Mouse (Mus musculus) kidney, embryonic 16.5 days (tissue): ENCODE data around the gene Mllt11. TPM values are rescaled to one million over a fixed set of nuclear protein-coding genes. Genes with fewer than 3 reads are reported as not detected.
A peak's percentile ranks its signal among the peaks of the same experiment; 100 is the strongest.

ENCODE experiments used
- ATAC-seq: fragments of 200-750 bp; cut with Nextera tagmentation; 2 replicates; pipeline ENCODE4 v1.8.0; 2017; ENCODE audit warnings: moderate TSS enrichment; ENCODE audit not compliant: low FRiP score, low TSS enrichment
- H3K27ac ChIP-seq: fragments of 300-500 bp; sonication (generic); 2 replicates; pipeline ENCODE4 v1.5.1; 2014; ENCODE audit warnings: low read length
- H3K27me3 ChIP-seq: fragments of 300-500 bp; sonication (generic); 2 replicates; pipeline ENCODE4 v1.6.1; 2014; ENCODE audit warnings: low read length, control low read depth, mixed read lengths; ENCODE audit not compliant: insufficient read depth
- H3K36me3 ChIP-seq: fragments of 300-500 bp; sonication (generic); 2 replicates; pipeline ENCODE4 v1.6.1; 2014; ENCODE audit warnings: low read length, control low read depth, mixed read lengths; ENCODE audit not compliant: insufficient read depth
- H3K4me1 ChIP-seq: fragments of 300-500 bp; sonication (generic); 2 replicates; pipeline ENCODE4 v1.6.1; 2014; ENCODE audit warnings: low read length, control low read depth, mixed read lengths; ENCODE audit not compliant: insufficient read depth
- H3K4me2 ChIP-seq: fragments of 300-500 bp; sonication (generic); replicated peaks from 2 replicates; pipeline ENCODE4 v1.6.1; 2014; ENCODE audit warnings: low read depth, low read length
- H3K4me3 ChIP-seq: fragments of 300-500 bp; sonication (generic); 2 replicates; pipeline ENCODE4 v1.5.1; 2014; ENCODE audit warnings: mild to moderate bottlenecking, low read length
- H3K9ac ChIP-seq: fragments of 300-500 bp; sonication (generic); replicated peaks from 2 replicates; pipeline ENCODE4 v1.6.1; 2014; ENCODE audit warnings: low read length
- H3K9me3 ChIP-seq: fragments of 300-500 bp; sonication (generic); 2 replicates; pipeline ENCODE4 v1.6.1; 2016; ENCODE audit warnings: low read length, control low read depth
- WGBS: fragments of 180-500 bp; shearing (Covaris S2); extraction: QIAGEN DNeasy Blood & Tissue Kit; methylation state at CpG from one replicate; pipeline ENCODE4 v1.1.7; 2014; 5-methylcytosine and 5-hydroxymethylcytosine counted together
- polyA plus RNA-seq: library from polyadenylated mRNA; unstranded; fragments of >200 nt; fragmentation: Nextera tagmentation; extraction: Ambion mirVana; gene quantifications from 2 replicates; pipeline ENCODE4 v1.2.1, GENCODE M21; 2015

Mllt11 gene
- polyA plus RNA-seq, 1 experiment from 2014 or later = 14.0 TPM

DNA sequence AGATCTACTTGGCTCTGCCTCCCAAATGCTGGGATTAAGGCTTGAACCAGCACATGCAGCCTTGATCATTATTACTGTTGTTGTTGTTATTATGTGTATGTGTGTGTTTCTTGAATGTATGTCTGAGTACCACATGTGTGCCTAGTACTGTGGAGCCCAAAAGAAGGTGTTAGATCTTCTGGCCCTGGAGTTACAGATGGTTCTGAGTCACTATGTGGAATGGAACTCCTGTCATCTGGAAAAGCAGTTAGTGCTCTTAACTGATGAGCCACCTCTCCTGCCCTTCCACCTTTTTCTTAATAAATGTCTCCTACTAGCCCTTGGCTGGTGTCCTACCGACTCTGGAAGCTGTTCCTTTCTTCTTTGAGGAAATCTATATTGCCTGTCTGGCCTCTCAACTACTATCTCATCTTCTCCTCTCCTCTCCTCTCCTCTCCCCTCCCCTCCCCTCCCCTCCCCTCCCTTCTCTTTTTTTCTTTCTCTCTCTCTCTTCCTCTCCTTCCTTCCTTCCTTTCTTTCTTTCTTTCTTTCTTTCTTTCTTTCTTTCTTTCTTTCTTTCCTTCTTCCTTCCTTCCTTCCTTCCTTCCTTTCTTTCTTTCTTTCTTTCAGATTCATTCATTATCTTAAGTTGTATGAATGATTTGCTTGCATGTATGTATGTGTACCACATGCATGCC is 15.8 kb upstream of the Mllt11 start:
- H3K4me2 ChIP-seq = no peak overlapping the region
- peaks cover 3% of the 10 kb centered on the region; the same call in 1 of the 2 replicates for H3K4me1 ChIP-seq
- no peak for ATAC-seq
- no peak overlapping the region for H3K4me3 ChIP-seq
- H3K9me3 ChIP-seq = no peaks in the 10 kb centered on the region
- H3K27ac ChIP-seq = no peak overlapping the region
- H3K27me3 ChIP-seq = no peaks in the 10 kb centered on the region
- 57% methylated on average over 1 of the region's 1 CpGs for WGBS
- peaks cover 12% of the 10 kb centered on the region; the same call in 1 of the 2 replicates for H3K36me3 ChIP-seq
- no peak overlapping the region for H3K9ac ChIP-seq

GRCm38 (mm10) chr3:95246465-95247231 is 14.7 kb upstream of the Mllt11 start:
- ATAC-seq = no peak
- no peaks in the 10 kb centered on the region for H3K9me3 ChIP-seq
- no peak overlapping the region for H3K9ac ChIP-seq
- H3K27ac ChIP-seq = no peak overlapping the region
- H3K4me1 ChIP-seq = peaks cover 3% of the 10 kb centered on the region; the same call in 1 of the 2 replicates
- WGBS = 83% methylated on average over 5 of the region's 5 CpGs
- no peak overlapping the region for H3K4me2 ChIP-seq
- H3K27me3 ChIP-seq = no peaks in the 10 kb centered on the region
- H3K4me3 ChIP-seq = no peak overlapping the region
- 0 out of 2 replicates have a peak, but pooled peaks cover 10% of the 10 kb centered on the region for H3K36me3 ChIP-seq

DNA sequence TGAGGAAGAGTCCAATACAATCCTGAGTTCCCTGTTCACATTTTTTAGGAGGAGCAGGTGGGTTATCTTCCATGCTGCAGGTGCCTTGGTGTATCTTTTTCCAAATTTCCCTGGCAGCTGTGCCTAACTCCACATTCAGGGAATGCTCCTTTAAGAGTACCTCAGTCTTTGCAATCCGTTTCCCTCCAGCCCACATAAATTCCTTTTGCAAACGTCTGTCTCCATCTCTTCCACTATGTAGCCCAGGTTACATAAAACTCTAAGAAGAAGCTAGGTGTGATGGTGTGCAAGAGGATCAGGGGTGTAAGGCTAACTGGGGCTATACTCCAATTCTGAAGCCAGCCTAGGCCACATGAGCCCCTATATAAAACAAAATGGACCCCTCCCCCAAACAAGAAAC is 11.1 kb upstream of the Mllt11 start:
- peaks cover 14% of the 10 kb centered on the region for H3K36me3 ChIP-seq
- WGBS = 64% methylated on average over 2 of the region's 2 CpGs
- H3K4me2 ChIP-seq = no peak overlapping the region
- no peak for ATAC-seq
- H3K9me3 ChIP-seq = no peaks in the 10 kb centered on the region
- H3K9ac ChIP-seq = no peak overlapping the region
- H3K4me1 ChIP-seq = no peaks in the 10 kb centered on the region
- no peaks in the 10 kb centered on the region for H3K27me3 ChIP-seq
- H3K27ac ChIP-seq = no peak overlapping the region
- H3K4me3 ChIP-seq = no peak overlapping the region

- H3K36me3 ChIP-seq = peaks cover 19% of the 10 kb centered on the region
- no peaks in the 10 kb centered on the region for H3K27me3 ChIP-seq
- H3K9me3 ChIP-seq = no peaks in the 10 kb centered on the region
- no peak for ATAC-seq
- H3K4me3 ChIP-seq = no peak within 1 kb of the TSS
- no peak within 1 kb of the TSS for H3K27ac ChIP-seq
- peak within 1 kb of the TSS; percentile 24 for H3K4me2 ChIP-seq
- H3K4me1 ChIP-seq = no peaks in the 10 kb centered on the region
- 81% methylated on average over 7 of the region's 7 CpGs for WGBS
- H3K9ac ChIP-seq = peak within 1 kb of the TSS; percentile 12; the same call in 1 of the 2 replicates
Observed at GRCm38 (mm10) chr3:95241498-95241897, 9.5 kb upstream of the Mllt11 start, which contains the start of gene Gm128. Gm128 (minus strand) TSS chr3:95241598.

- Histone ChIP-seq H3K4me1 (no peaks in the 10 kb centered on the region), H3K27me3 (no peaks in the 10 kb centered on the region), H3K9ac (peak overlapping the region; percentile 12; the same call in 1 of the 2 replicates), H3K27ac (no peak overlapping the region), H3K36me3 (peaks cover 19% of the 10 kb centered on the region), H3K9me3 (no peaks in the 10 kb centered on the region), H3K4me2 (peak overlapping the region; percentile 24), H3K4me3 (no peak overlapping the region)
- 27% methylated on average over 17 of the region's 17 CpGs for WGBS
- ATAC-seq = peak; percentile 50
Observed at GRCm38 (mm10) chr3:95240900-95241299, 8.9 kb upstream of the Mllt11 start.

- 85% methylated on average over 12 of the region's 12 CpGs for WGBS
- H3K9ac ChIP-seq = no peak overlapping the region
- H3K4me3 ChIP-seq = no peak overlapping the region
- no peak for ATAC-seq
- H3K4me1 ChIP-seq = no peaks in the 10 kb centered on the region
- no peaks in the 10 kb centered on the region for H3K27me3 ChIP-seq
- no peak overlapping the region for H3K4me2 ChIP-seq
- H3K9me3 ChIP-seq = no peaks in the 10 kb centered on the region
- peaks cover 19% of the 10 kb centered on the region for H3K36me3 ChIP-seq
- H3K27ac ChIP-seq = no peak overlapping the region
Observed at GRCm38 (mm10) chr3:95239971-95240370, 8.0 kb upstream of the Mllt11 start.

DNA sequence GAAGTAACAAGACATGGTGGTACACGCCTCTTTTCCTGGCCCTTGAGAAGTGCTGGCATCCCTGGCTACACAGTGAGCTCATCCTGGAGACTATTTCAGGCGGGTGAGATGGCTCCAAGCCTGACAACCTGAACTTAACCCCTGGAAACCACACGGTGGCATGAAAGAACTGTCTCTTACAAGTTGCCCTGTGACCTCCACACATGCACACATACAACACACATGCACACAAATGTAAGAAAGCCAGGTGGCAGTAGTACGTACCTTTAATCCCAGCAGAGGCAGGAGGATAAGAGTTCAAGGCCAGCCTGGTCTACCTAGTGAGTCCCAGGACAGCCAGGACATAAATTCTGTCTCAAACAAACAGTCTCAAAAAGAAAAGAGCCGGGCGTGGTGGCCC is 7.1 kb upstream of the Mllt11 start:
- no peak overlapping the region for H3K4me3 ChIP-seq
- H3K27me3 ChIP-seq = no peaks in the 10 kb centered on the region
- H3K27ac ChIP-seq = no peak overlapping the region
- no peaks in the 10 kb centered on the region for H3K4me1 ChIP-seq
- H3K4me2 ChIP-seq = no peak overlapping the region
- no peak for ATAC-seq
- H3K9ac ChIP-seq = no peak overlapping the region
- H3K9me3 ChIP-seq = no peaks in the 10 kb centered on the region
- H3K36me3 ChIP-seq = peaks cover 26% of the 10 kb centered on the region
- 88% methylated on average over 6 of the region's 6 CpGs for WGBS

DNA sequence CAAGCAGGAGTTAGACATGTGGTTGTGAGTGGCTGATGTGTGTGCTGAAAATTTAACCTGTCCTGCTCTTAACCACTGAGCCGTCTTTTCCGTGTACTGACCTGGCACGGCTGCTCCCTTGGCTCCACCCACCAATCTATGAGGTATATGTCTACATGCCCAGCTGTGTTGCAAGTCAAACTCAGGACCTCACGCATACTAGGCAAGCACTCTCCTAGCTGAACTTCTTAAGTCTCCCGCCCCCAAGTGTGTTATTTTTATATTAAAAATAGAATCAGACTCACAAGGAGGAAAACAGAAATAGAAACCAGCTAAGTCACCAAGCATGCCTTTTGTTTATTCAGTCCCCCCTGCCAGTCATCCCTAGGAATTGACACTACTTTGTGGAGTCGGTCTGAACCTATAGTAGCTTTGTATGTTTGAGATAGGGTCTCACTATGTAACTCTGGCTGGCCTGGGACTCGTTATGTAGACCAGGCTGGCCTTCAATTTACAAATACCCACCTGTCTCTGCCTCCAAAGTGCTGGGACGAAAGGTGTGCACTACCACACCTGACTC is 5.6 kb upstream of the Mllt11 start:
- H3K9ac ChIP-seq = no peak overlapping the region
- H3K4me2 ChIP-seq = no peak overlapping the region
- 87% methylated on average over 8 of the region's 8 CpGs for WGBS
- H3K9me3 ChIP-seq = no peaks in the 10 kb centered on the region
- H3K4me1 ChIP-seq = no peaks in the 10 kb centered on the region; the same call in 1 of the 2 replicates
- no peaks in the 10 kb centered on the region for H3K27me3 ChIP-seq
- H3K4me3 ChIP-seq = no peak overlapping the region
- peaks cover 39% of the 10 kb centered on the region for H3K36me3 ChIP-seq
- no peak overlapping the region for H3K27ac ChIP-seq
- no peak for ATAC-seq

DNA sequence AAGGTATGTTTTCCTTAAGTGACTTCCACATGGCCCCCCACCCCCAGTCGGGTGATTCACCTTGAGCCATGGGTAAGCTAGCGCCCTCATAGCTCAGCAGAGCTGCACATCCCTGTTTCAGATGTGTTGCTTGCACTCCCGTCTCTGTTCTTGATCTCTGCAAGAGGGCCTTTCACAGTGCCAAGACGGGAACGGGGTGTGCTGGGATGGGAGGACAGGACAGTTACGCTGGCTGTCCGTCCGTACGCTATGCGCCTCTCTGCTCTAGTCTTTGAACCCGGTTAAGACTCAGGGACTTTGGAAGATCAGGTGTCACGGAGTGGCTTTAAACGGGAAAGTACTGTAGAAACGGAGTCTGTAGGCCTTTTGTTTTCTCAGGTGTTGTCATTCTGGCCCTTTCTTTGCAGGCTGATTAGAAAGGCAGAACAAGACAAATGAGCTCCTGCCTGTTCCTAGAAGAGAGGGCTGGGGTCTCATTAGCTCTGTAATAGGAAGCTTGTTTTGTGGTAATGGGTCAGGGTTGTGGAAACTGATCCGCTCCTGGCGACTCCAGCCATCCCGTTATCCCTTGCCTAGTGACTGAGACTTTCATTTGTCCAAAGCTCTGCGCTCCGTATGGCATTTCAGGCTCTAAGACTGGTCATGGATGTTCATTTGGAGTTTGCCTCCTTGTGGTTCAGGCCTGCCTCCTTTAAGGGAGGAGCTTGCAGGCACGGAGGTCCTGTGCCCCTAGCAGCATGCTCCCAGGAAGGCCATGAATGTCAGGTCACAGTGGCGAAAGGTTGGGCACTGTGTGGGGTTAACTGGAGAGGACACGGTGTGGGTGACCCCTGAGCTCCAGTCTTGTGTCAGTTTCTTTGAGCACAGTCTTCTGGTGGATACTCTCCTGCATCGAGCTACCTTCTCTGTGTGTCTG is 3.7 kb upstream of the Mllt11 start:
- ATAC-seq = peak; percentile 40

More for the DNA sequence above, 3.7 kb upstream of the Mllt11 start:
- H3K9me3 ChIP-seq = no peaks in the 10 kb centered on the region
- no peak overlapping the region for H3K4me3 ChIP-seq
- H3K9ac ChIP-seq = no peak overlapping the region
- no peaks in the 10 kb centered on the region for H3K27me3 ChIP-seq
- H3K36me3 ChIP-seq = peaks cover 49% of the 10 kb centered on the region
- WGBS = 41% methylated on average over 23 of the region's 23 CpGs
- no peak overlapping the region for H3K4me2 ChIP-seq
- no peak overlapping the region; the same call in 1 of the 2 replicates for H3K27ac ChIP-seq
- H3K4me1 ChIP-seq = peaks cover 16% of the 10 kb centered on the region
